Mouse (Mus musculus) kidney, adult 2 months (tissue): ENCODE measurements around the gene Phactr3.

Experiments
- CTCF ChIP-seq: fragments of 200-500 bp; conservative IDR thresholded peaks from 2 replicates; pipeline ENCODE4 v1.5.1; 2011; ENCODE audit warnings: low read depth, mild to moderate bottlenecking, control low read depth, low read length, moderate library complexity, mixed read lengths; ENCODE audit not compliant: insufficient read depth, insufficient read length
- POLR2A ChIP-seq: fragments of 200-500 bp; IDR thresholded peaks from one replicate; pipeline ENCODE4 v1.6.1; 2011; ENCODE audit warnings: low read depth, low read length, control low read depth

- TF ChIP-seq CTCF (no peak), POLR2A (no peak)
Measured at GRCm38 (mm10) chr2:178329551-178329950, 210.8 kb downstream of the Phactr3 start.
